Comparison of ENCODE assay signal across 33 mouse cellular contexts in genomic region chr17:19692062-19692461, GRCm38 (mm10). TPM values are rescaled to one million over a fixed set of nuclear protein-coding genes. Genes with fewer than 3 reads are reported as not detected.
"Had no signal": no experiment of that assay in that cellular context is flagged by ENCODE, and none has a peak within 500 bp of the region (broad histone marks: within the 10 kb centered on the region; RNA-seq: fewer than 3 reads in every experiment).

No protein-coding gene starts in this region.

- H3K36me3 ChIP-seq: embryonic facial prominence, embryonic 10.5 days; embryonic facial prominence, embryonic 12.5 days; embryonic facial prominence, embryonic 13.5 days; embryonic facial prominence, embryonic 15.5 days; forebrain, embryonic 10.5 days; forebrain, embryonic 15.5 days; heart, embryonic 10.5 days had no signal

- DNase-seq: cerebellum, adult 9-10 months; cerebellum, adult 9-11 months; cerebellum, postnatal 10 days; cerebellum, postnatal 14 days; cerebellum, postnatal 25 days; cerebellum, postnatal 36 days; embryo, embryonic 11 days; forebrain, postnatal 0 days; gastrocnemius, adult 2 months; gastrocnemius, postnatal 10 days; gastrocnemius, postnatal 14 days; gastrocnemius, postnatal 25 days; gastrocnemius, postnatal 36 days; heart, adult 11 months; heart, adult 18-20 months; heart, adult 2 months had no signal

- H3K9ac ChIP-seq: embryonic facial prominence, embryonic 12.5 days; embryonic facial prominence, embryonic 13.5 days; embryonic facial prominence, embryonic 15.5 days; forebrain, embryonic 13.5 days; forebrain, embryonic 15.5 days; forebrain, postnatal 0 days had no signal

- ATAC-seq: forebrain, embryonic 13.5 days; forebrain, embryonic 14.5 days; forebrain, embryonic 15.5 days; forebrain, embryonic 16.5 days; forebrain, postnatal 0 days had no signal

- H3K4me1 ChIP-seq: embryonic facial prominence, embryonic 10.5 days; embryonic facial prominence, embryonic 12.5 days; embryonic facial prominence, embryonic 13.5 days; embryonic facial prominence, embryonic 15.5 days; forebrain, embryonic 10.5 days; forebrain, embryonic 13.5 days; forebrain, embryonic 15.5 days; heart, embryonic 10.5 days had no signal

- H3K27me3 ChIP-seq: embryonic facial prominence, embryonic 12.5 days; embryonic facial prominence, embryonic 13.5 days; embryonic facial prominence, embryonic 15.5 days; forebrain, embryonic 13.5 days; forebrain, embryonic 15.5 days had no signal

- H3K9me3 ChIP-seq: embryonic facial prominence, embryonic 12.5 days had no signal

- H3K27ac ChIP-seq: embryonic facial prominence, embryonic 10.5 days; embryonic facial prominence, embryonic 12.5 days; embryonic facial prominence, embryonic 13.5 days; embryonic facial prominence, embryonic 15.5 days; forebrain, embryonic 10.5 days; forebrain, embryonic 13.5 days; forebrain, embryonic 15.5 days; gastrocnemius, adult 2 months; heart, adult 2 months; heart, embryonic 10.5 days had no signal

- H3K4me3 ChIP-seq: embryonic facial prominence, embryonic 10.5 days; embryonic facial prominence, embryonic 12.5 days; embryonic facial prominence, embryonic 13.5 days; embryonic facial prominence, embryonic 15.5 days; erythroblast, embryonic 14.5 days; forebrain, embryonic 10.5 days; forebrain, embryonic 13.5 days; forebrain, embryonic 15.5 days; gastrocnemius, adult 2 months; heart, adult 2 months; heart, embryonic 10.5 days had no signal

- H3K4me2 ChIP-seq: embryonic facial prominence, embryonic 12.5 days; embryonic facial prominence, embryonic 13.5 days; embryonic facial prominence, embryonic 15.5 days; forebrain, embryonic 13.5 days; forebrain, embryonic 15.5 days had no signal

RNA-seq across cellular contexts. Expression of gene Vmn2r102, which starts 31.9 kb away (rescaled TPM):
- polyA plus RNA-seq: cortical plate, adult 2 months; embryonic facial prominence, embryonic 10.5 days; embryonic facial prominence, embryonic 11.5 days; embryonic facial prominence, embryonic 12.5 days; embryonic facial prominence, embryonic 13.5 days; embryonic facial prominence, embryonic 14.5 days; embryonic facial prominence, embryonic 15.5 days; forebrain, embryonic 10.5 days; forebrain, embryonic 11.5 days; forebrain, embryonic 13.5 days; forebrain, embryonic 14.5 days; forebrain, embryonic 15.5 days; forebrain, embryonic 16.5 days; forebrain, postnatal 0 days; frontal cortex, adult 2 months; gonadal fat pad, adult 2 months; heart, adult 2 months; heart, embryonic 10.5 days had no signal
